Mouse (Mus musculus) forebrain, embryonic 11.5 days (tissue): ENCODE data around the gene Pola1. TPM values are rescaled to one million over a fixed set of nuclear protein-coding genes. Genes with fewer than 3 reads are reported as not detected.
"Not testable (repeated sequence)": the region's sequence is repeated elsewhere in the genome, so short reads cannot be mapped to it uniquely, and the experiment has no call there.

ENCODE experiments used
- ATAC-seq: fragments of 200-750 bp; cut with Nextera tagmentation; replicated peaks from 2 replicates; pipeline ENCODE4 v1.8.0; 2017; ENCODE audit warnings: moderate TSS enrichment; ENCODE audit not compliant: low FRiP score
- DNase-seq: peaks from one replicate; pipeline ENCODE4 v3.0.0-alpha.2; 2017; ENCODE audit warnings: low spot score
- H3K27ac ChIP-seq: fragments of 300-500 bp; sonication (generic); 2 replicates; pipeline ENCODE4 v1.5.1; 2014; ENCODE audit warnings: low read depth, low read length
- H3K27me3 ChIP-seq: fragments of 300-500 bp; sonication (generic); 2 replicates; pipeline ENCODE4 v1.6.1; 2014; ENCODE audit warnings: mild to moderate bottlenecking, low read length, mixed read lengths; ENCODE audit not compliant: control insufficient read depth, insufficient read depth
- H3K36me3 ChIP-seq: fragments of 300-500 bp; sonication (generic); 2 replicates; pipeline ENCODE4 v1.6.1; 2014; ENCODE audit warnings: mild to moderate bottlenecking, low read length, moderate library complexity, mixed read lengths; ENCODE audit not compliant: control insufficient read depth, insufficient read depth
- H3K4me1 ChIP-seq: fragments of 300-500 bp; sonication (generic); replicated peaks from 2 replicates; pipeline ENCODE4 v1.6.1; 2014; ENCODE audit warnings: low read length, mixed read lengths; ENCODE audit not compliant: control insufficient read depth, insufficient read depth
- H3K4me2 ChIP-seq: fragments of 300-500 bp; sonication (generic); 2 replicates; pipeline ENCODE4 v1.6.1; 2014; ENCODE audit warnings: low read depth, mild to moderate bottlenecking, low read length, moderate library complexity, mixed read lengths; ENCODE audit not compliant: severe bottlenecking
- H3K4me3 ChIP-seq: fragments of 300-500 bp; sonication (generic); 2 replicates; pipeline ENCODE4 v1.5.1; 2014; ENCODE audit warnings: low read depth, low read length
- H3K9ac ChIP-seq: fragments of 300-500 bp; sonication (generic); 2 replicates; pipeline ENCODE4 v1.6.1; 2014; ENCODE audit warnings: low read length
- H3K9me3 ChIP-seq: fragments of 300-500 bp; sonication (generic); 2 replicates; pipeline ENCODE4 v1.6.1; 2016; ENCODE audit warnings: low read length, mixed read lengths; ENCODE audit not compliant: control insufficient read depth
- WGBS: fragments of 180-500 bp; shearing (Covaris S2); extraction: QIAGEN DNeasy Blood & Tissue Kit; methylation state at CpG from one replicate; pipeline ENCODE4 v1.1.7; 2014; 5-methylcytosine and 5-hydroxymethylcytosine counted together
- polyA plus RNA-seq: library from polyadenylated mRNA; unstranded; fragments of >200 nt; fragmentation: Nextera tagmentation; extraction: Ambion mirVana; gene quantifications from 2 replicates; pipeline ENCODE4 v1.2.1, GENCODE M21; 2014

Pola1 gene
- polyA plus RNA-seq, 1 experiment from 2014 or later = 28.4 TPM

DNA sequence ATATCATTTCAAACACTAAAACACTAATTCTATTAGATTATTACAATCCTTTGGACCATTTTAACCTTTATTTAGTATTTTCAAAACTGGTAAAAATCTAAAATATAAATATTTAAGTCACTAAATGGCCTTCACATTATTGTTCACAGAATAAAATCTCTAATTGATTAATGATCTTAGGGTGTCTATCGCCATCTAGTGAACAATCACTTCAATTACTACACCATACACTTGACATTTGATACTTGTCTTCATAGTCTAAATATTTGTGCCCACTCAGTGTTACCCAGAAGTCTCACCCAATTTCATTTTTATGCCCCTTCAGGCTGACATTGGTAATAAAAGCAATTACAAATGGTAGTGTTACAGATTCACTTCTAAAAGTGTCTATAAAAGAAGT lies 74.8 kb downstream of the Pola1 start:
- no peaks in the 10 kb centered on the region for H3K27me3 ChIP-seq
- no peak overlapping the region for H3K27ac ChIP-seq
- no peaks in the 10 kb centered on the region for H3K9me3 ChIP-seq
- 23% methylated on average over 1 of the region's 1 CpGs for WGBS
- no peaks in the 10 kb centered on the region for H3K36me3 ChIP-seq
- ATAC-seq (no peak), DNase-seq (no peak)
- no peak overlapping the region for H3K4me3 ChIP-seq
- H3K4me2 ChIP-seq = no peak overlapping the region
- H3K4me1 ChIP-seq = no peaks in the 10 kb centered on the region
- no peak overlapping the region for H3K9ac ChIP-seq

DNA sequence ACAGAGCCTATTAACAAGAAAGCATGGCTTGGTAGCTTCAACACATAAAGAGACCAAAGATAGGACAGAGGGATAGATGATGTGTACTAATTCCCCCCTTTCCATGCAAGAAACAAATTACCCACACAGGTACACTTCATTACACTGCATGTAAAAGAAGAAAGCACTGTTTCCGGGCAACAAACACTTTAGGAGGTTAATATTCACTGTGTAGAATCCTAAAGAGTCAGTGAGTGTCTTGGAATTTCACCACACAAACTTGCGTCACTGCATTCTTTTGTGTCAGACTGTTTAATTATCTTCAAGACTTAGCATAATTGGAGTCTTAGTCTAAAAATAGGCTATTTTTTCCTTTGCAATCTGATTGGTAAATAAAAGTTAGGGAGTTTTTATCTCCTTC lies 92.2 kb downstream of the Pola1 start:
- H3K27me3 ChIP-seq = no peaks in the 10 kb centered on the region
- no peak overlapping the region for H3K4me3 ChIP-seq
- no peak overlapping the region for H3K9ac ChIP-seq
- no peak overlapping the region for H3K4me2 ChIP-seq
- no peaks in the 10 kb centered on the region for H3K9me3 ChIP-seq
- WGBS = 54% methylated on average over 2 of the region's 2 CpGs
- no peak overlapping the region for H3K27ac ChIP-seq
- H3K4me1 ChIP-seq = no peaks in the 10 kb centered on the region
- no peaks in the 10 kb centered on the region for H3K36me3 ChIP-seq
- ATAC-seq (no peak), DNase-seq (no peak)

DNA sequence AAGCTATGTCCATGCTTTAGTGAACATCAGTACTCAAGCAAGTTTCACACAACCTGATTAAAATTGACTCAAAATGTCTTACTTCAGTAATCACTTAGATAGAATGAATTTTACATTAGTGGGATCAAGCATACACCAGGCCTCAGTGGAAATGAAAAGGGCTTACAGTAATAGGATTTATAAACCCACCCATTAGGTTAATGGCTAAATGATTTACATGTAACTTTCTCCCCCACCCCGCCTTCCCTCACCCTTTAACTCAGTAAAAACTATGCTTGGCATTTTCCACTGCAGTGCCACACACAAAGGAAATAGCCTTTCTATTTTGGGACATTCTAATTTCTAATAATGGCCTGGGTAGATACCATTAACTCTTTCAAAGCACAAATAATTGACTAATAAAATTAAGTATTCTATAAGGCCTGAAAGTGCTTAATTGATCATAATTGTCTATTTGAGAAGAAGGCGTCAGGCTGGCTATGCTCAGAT lies 129.0 kb downstream of the Pola1 start:
- H3K9ac ChIP-seq = no peak overlapping the region
- no peak overlapping the region for H3K4me2 ChIP-seq
- no peaks in the 10 kb centered on the region for H3K36me3 ChIP-seq
- H3K9me3 ChIP-seq = no peaks in the 10 kb centered on the region
- H3K27ac ChIP-seq = no peak overlapping the region
- ATAC-seq = no peak
- H3K27me3 ChIP-seq = no peaks in the 10 kb centered on the region
- DNase-seq = no peak
- no peak overlapping the region for H3K4me3 ChIP-seq
- WGBS = 47% methylated on average over 2 of the region's 2 CpGs
- H3K4me1 ChIP-seq = no peaks in the 10 kb centered on the region

DNA sequence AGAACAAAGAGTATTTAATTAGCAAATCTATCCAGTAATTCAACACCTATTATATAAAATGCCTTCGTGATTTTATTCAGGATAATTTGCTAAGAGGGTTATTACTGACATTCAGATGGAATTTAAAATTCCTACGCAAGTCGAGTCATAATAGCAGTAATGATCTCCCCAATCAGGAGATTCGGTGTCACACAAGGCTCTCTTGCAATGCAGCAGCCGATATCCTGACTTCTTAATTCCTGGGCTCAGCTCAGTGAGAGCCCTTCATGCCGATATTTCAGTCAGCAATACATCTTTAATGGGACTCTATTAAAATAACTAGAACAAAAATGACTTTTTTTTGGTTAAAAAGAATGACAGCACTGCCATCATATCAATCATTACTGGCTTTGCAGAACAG lies 134.4 kb downstream of the Pola1 start:
- WGBS = 82% methylated on average over 6 of the region's 6 CpGs
- H3K4me1 ChIP-seq = no peaks in the 10 kb centered on the region
- H3K9ac ChIP-seq = no peak overlapping the region
- no peaks in the 10 kb centered on the region for H3K9me3 ChIP-seq
- ATAC-seq = no peak
- H3K36me3 ChIP-seq = no peaks in the 10 kb centered on the region
- no peak overlapping the region for H3K4me3 ChIP-seq
- DNase-seq = no peak
- H3K27me3 ChIP-seq = no peaks in the 10 kb centered on the region
- H3K4me2 ChIP-seq = no peak overlapping the region
- no peak overlapping the region for H3K27ac ChIP-seq

DNA sequence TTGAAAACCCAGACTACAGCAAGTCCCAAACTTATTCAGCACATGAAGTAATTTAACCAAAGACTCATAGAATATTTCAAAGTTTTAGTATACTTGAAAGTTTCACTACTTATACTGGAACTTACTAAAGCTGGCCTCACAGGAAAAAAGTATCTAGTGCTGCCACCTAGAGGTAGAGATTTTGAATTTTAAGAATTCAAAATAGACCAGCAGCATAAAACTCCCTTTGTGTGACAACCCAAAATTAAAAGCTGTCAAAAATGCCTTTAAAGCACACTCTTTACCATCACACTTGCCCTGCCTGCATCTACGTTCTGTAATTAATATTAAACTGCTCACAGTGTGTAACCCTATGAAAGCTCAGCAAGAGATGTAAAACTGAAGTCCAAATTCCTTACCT lies 166.2 kb downstream of the Pola1 start:
- H3K9ac ChIP-seq = no peak overlapping the region
- no peaks in the 10 kb centered on the region for H3K4me1 ChIP-seq
- H3K27ac ChIP-seq = no peak overlapping the region
- DNase-seq = no peak
- 34% methylated on average over 1 of the region's 1 CpGs for WGBS
- H3K4me2 ChIP-seq = no peak overlapping the region
- H3K36me3 ChIP-seq = no peaks in the 10 kb centered on the region
- H3K27me3 ChIP-seq = no peaks in the 10 kb centered on the region
- H3K4me3 ChIP-seq = no peak overlapping the region
- no peak for ATAC-seq
- no peaks in the 10 kb centered on the region for H3K9me3 ChIP-seq

DNA sequence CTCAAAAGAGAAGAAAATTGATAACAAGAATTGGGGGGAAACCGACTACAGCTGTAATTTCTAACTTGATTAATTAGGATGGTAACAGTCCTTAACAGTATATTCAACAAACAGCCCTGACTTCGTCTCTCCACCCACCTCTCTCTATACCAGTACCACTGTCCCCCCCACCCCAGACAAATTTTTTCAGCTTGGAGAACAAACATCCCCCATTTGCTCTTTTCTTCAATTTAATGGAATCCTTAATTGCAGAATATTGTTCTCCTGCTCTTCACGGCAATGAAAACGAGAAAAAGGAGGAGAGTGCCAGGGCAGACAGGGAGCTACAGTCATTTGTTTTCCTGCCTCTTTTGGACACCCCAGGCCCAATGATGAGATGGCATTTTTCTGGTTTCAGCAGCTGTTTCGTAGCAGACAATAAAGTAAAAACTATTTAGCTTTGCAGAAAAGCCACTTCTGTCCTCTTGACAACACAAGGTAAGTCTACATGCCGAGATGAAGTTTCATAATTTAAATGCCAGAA lies 202.2 kb downstream of the Pola1 start:
- DNase-seq (no peak), ATAC-seq (peak; percentile 77)
- WGBS = 33% methylated on average over 6 of the region's 6 CpGs
- Histone ChIP-seq H3K27ac (no peak overlapping the region), H3K36me3 (no peaks in the 10 kb centered on the region), H3K27me3 (no peaks in the 10 kb centered on the region; the same call in 1 of the 2 replicates), H3K9me3 (no peaks in the 10 kb centered on the region), H3K4me3 (no peak overlapping the region), H3K9ac (no peak overlapping the region), H3K4me1 (0 out of 2 replicates have a peak, but pooled peaks cover 2% of the 10 kb centered on the region), H3K4me2 (no peak overlapping the region)

DNA sequence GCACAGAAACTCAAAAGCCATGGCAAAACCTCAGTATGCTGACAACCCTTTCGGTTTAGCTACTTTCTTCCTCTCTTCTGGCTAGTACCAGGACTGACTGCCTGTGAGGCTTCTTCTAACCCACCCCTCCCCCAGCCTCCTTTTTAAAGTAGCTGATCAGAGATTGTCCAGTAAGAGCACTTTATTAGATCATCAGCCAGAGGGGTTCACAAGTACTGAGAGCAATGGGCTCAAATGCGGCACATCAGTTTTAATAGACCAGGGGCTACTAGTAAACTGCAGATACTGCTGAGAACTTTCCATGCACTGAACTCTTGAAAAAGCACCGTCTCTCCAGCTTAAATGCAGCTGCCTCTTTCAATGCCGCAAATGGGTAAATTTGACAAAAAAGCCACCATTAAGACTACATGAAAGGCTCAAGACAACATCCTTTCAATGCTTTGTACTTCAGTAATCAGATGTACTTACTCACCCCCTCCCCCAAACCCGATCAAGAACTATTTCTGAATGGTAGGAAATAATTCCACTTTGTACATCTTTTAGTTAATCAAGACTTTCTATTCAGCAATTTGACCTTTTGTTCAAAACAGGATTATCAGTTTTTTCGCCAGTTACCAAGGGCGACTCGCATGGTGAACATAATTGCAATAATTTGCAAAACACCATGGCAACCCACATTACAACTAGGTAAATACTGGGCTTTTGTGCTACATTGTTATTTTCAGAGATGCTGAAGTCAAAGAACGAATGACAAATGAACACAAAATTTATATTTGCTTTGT lies 202.8 kb downstream of the Pola1 start:
- Histone ChIP-seq H3K4me3 (no peak overlapping the region), H3K27ac (peak overlapping the region; percentile 58; the same call in 1 of the 2 replicates), H3K36me3 (no peaks in the 10 kb centered on the region), H3K4me2 (peak overlapping the region; percentile 21; the same call in 1 of the 2 replicates), H3K9me3 (no peaks in the 10 kb centered on the region), H3K4me1 (0 out of 2 replicates have a peak, but pooled peaks cover 2% of the 10 kb centered on the region), H3K27me3 (no peaks in the 10 kb centered on the region; the same call in 1 of the 2 replicates), H3K9ac (no peak overlapping the region)
- 33% methylated on average over 9 of the region's 9 CpGs for WGBS
- DNase-seq (peak; percentile 50), ATAC-seq (peak; percentile 90)

DNA sequence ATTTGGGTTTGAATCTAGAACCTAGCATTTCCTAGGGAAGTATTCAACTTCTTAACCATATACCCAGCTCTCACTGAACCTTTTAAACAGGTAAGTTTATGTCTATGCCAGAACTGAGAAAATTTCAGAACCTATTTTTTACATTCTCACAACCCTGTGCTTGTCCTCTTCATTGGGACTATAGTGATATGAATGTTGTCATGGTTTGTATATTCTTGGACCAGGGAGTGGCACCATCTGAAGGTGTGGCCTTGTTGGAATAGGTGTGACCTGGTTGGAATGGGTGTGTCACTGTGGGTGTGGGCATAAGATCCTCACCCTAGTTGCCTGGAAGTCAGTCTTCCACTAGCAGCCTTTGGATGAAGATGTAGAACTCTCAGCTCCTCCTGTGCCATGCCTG lies 231.1 kb downstream of the Pola1 start:
- not testable (repeated sequence) for H3K9ac ChIP-seq, H3K4me3 ChIP-seq, H3K27me3 ChIP-seq, H3K27ac ChIP-seq, ATAC-seq, H3K4me2 ChIP-seq, H3K9me3 ChIP-seq, H3K4me1 ChIP-seq, DNase-seq, H3K36me3 ChIP-seq

DNA sequence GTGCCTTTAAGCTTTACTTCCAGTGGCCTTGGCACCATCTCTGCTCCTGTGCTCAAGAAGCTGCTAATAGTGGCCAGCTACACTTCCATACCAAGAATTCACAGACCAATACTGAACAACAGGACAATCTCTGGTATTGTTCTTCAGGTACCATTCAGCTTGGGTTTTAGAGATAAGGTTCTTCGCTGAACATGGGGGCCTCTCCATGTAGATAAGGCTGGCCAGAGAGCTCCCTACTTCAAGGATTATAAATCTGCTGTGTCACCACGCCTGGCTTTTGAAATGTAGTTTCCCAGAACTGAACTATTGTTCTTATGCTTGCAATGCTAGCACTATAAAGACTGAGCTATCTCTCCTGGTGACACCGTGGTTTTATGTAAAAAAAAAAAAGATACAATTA lies 234.9 kb downstream of the Pola1 start:
- Histone ChIP-seq H3K9ac (no peak overlapping the region), H3K27ac (no peak overlapping the region), H3K27me3 (no peaks in the 10 kb centered on the region), H3K4me3 (no peak overlapping the region), H3K36me3 (no peaks in the 10 kb centered on the region), H3K4me1 (no peaks in the 10 kb centered on the region), H3K9me3 (no peaks in the 10 kb centered on the region), H3K4me2 (no peak overlapping the region)
- WGBS = 81% methylated on average over 3 of the region's 3 CpGs
- DNase-seq (no peak), ATAC-seq (no peak)
